Mouse (Mus musculus) embryo, embryonic 10.5 days (tissue): ENCODE measurements around the gene Zfp658.

Experiments used
- DNase-seq: peaks from one replicate; pipeline ENCODE4 v3.0.0-alpha.2; 2015; ENCODE audit warnings: low spot score

Gene Zfp658

DNA sequence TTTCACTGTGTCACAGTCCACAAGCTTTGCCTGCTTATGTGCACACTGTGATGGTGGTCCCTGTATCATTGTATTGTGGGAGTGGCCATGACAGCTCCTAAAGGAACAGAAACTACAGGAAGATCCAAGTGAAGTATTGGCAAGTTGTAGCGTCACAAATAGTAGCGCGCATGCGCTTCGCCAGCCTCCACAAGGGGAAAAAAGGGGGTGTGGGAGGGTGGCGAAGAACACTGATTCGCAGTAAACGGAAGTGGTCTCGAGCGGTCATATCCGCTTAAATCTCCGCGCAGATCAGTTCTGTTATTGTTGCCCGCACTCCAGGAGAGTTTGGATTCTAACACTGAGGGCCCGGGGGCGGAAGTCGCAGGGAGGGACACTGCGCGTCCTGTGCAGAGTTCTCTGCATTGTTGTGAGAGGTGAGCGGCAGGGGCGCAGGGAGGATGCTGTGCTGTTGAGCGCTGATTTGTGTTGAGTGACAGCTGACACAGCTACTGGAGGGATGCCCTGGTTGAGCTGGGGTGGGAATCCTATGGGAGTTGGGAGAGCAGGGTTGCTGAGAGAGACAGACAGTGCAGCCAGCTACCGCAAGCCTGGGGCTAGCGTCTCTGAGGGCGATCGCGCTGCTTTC, at the start of gene Zfp658:
Zfp658 (plus strand) TSS at position 251 of the 628 bp plus-strand sequence.
- peak; percentile 96 for DNase-seq

- no peak for DNase-seq
Measured at GRCm38 (mm10) chr7:43512519-43512918, 49.5 kb upstream of the Zfp658 start.

GRCm38 (mm10) chr7:43515076-43515475, 47.0 kb upstream of the Zfp658 start:
- DNase-seq = no peak

- DNase-seq = no peak
Measured at GRCm38 (mm10) chr7:43518341-43518740, 43.7 kb upstream of the Zfp658 start.

DNA sequence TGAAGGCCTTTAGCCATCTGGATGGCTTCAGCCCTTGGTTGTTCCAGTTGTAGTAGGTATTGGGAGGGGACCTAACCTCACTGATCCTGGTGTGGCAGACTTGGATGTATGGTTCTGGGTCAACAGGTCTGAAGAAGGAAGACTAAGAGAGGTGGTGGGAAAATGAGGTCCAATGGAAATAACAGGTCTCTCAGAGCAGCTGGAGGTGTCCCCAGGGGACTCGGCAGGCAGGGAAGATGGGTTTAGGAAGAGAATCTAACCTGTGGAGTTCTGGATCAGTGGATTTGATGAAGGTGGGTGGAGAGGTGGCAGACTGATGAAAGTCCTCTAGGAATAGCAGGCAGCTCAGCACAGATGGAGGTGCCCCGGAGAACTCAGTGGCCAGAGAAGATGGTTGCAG, 39.3 kb upstream of the Zfp658 start:
- DNase-seq = no peak

- DNase-seq = no peak
Measured at GRCm38 (mm10) chr7:43525313-43525712, 36.7 kb upstream of the Zfp658 start.

DNA sequence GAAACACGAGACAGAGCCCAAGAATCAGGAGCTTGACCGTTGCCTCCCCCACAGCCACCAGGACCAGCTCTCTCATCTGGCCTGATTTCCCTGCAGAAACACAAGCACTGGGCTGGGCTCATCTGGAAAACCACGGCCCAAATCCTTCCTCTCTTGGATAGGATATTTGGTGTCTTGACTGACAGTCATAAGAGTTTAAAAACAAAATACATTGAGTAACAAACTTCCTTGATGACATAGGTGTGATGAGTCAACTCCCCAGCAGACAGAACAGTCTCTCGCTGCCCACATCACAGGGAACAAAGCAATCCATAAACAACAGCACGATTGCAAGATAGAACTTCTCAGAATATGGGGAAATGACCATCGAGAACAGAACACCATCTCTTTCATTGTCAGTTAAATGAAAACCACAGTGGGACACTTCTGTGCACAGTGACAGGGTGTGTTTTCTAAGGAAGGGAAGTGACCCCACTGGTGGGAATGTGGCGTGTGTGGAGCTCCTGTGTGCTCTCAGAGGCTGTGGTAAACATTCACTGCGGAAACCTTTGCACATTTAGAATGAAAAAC, 31.8 kb upstream of the Zfp658 start:
- DNase-seq = no peak

GRCm38 (mm10) chr7:43532936-43533505, 29.0 kb upstream of the Zfp658 start:
- no peak for DNase-seq

GRCm38 (mm10) chr7:43538524-43538923, 23.5 kb upstream of the Zfp658 start:
- DNase-seq = no peak

DNA sequence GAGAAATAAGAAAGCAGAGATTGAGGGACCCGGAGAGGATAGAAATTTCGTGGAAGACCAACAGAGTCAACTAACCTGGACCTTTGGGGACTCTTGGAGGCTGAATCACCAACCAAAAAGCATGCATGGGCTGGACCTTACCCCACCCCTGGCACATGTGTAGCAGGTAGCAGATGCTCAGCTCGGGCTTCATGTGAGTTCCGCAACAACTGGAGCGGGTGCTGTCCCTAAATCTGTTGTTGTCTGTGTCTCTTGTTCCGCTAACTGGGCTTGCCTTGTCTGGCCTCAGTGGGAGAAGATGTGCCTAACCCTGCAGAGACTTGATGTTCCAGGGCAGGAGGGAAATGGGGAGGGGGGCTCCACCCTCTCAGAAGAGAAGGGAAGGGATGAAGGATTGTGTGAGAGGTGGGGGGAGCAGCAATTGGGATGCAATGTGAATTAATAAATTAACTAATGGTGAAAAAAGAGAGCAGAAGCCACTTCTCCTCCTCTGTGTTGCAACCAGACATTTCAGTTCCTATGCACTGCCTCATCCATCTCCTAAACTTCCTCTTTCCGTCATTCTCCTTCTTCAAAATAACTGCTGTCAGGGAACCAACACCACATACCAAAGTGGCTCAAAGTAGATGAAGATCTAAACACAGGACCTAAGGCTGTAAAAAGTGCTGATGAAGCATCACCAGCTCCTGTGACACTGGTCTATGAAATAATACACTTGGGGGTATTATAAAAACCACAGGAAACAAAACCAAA, 17.7 kb upstream of the Zfp658 start, which contains the start of gene Cd33:
Cd33 (minus strand) TSS at position 204 of the 753 bp plus-strand sequence.
- DNase-seq = no peak

- no peak for DNase-seq
Measured at GRCm38 (mm10) chr7:43545656-43546545, 16.2 kb upstream of the Zfp658 start.

- DNase-seq = no peak
Measured at GRCm38 (mm10) chr7:43547666-43548065, 14.4 kb upstream of the Zfp658 start.

DNA sequence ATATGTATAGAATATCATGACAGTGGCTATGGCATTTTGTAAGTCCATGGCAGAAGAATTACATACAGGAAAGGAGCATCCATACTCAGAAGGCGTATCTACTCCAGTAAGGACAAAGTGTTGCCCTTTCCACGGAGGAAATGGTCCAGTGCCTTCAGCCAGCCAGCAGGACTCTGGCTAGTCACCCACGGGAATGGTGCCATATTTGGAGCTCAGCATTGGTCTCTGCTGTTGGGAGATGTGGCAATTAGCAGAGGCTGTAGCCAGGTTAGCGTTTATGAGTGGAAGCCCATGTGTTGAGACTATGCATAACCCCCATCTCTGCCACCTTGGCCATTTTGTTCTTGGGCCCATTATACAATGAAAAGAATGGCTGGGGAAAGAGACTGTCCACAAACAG, 13.8 kb upstream of the Zfp658 start:
- DNase-seq = no peak

GRCm38 (mm10) chr7:43553153-43553552, 8.9 kb upstream of the Zfp658 start:
- DNase-seq = no peak

- no peak for DNase-seq
Measured at GRCm38 (mm10) chr7:43554550-43554949, 7.5 kb upstream of the Zfp658 start.

- DNase-seq = no peak
Measured at GRCm38 (mm10) chr7:43555351-43555750, 6.7 kb upstream of the Zfp658 start.

GRCm38 (mm10) chr7:43556901-43557300, 5.2 kb upstream of the Zfp658 start:
- DNase-seq = no peak

DNA sequence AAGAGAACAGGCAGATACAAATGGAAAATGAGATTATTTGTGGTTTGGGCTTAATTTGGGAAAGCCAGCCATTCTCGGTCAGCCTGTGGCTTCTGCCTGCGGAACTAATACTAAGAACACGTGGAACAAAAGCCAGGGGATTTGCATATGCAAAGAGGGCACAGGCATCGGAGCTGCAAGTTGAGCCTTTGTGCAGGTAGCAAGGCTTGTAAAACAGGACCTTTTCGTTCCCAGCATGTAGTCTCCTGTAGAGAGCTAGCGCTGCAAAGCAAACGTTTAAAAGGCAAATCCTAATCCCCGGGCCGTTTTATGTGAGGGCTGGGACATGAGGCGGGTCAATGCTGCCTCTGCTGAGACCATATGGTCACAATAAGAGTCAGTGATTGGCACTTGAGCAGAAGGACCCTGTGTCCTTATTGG, 605 bp downstream of the Zfp658 start:
- DNase-seq = peak; percentile 62

GRCm38 (mm10) chr7:43563300-43563699, 1.2 kb downstream of the Zfp658 start:
- no peak for DNase-seq

- DNase-seq = no peak
Measured at GRCm38 (mm10) chr7:43571216-43571615, 9.2 kb downstream of the Zfp658 start.

DNA sequence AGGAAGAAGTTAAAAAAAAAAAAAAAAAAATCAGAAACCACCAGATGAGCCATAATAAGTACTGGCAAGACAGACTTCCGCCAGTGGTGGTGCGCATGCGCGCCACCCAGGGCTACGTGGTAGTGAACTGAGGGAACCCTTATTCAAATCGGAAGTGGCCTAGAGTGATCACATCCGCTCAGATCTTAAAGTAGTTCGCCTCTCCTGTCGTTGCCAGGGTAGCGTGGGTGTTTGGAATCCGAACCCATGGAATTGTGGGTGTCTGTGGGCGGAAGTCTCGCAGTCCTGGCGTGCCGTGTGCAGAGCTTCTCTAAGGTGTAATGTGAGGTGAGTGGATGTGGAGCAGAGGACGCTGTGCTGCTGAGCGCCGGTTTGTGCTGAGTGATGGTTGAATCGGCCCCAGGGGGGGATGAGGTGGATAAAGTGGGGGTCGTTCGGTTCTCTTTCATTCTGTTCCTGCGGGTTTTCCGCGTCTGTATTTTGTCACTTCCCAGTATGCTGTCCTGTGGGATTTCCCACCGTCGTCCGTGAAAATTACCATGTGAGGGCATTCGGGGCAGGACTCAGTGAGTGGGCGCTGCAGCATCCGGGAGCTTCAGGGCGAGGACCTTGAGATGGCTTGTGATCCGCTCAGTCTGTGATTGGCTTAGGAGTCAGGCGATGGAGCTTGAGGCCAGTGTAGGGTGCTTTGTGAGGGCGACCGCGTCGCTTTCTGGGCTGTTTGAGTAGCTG, 17.6 kb downstream of the Zfp658 start, which contains the start of gene Zfp719:
Zfp719 (plus strand) TSS at position 171 of the 732 bp plus-strand sequence.
- DNase-seq = peak; percentile 95
